Mouse (Mus musculus) limb, embryonic 14.5 days (tissue): ENCODE data around the gene Grid2ip. TPM values are rescaled to one million over a fixed set of nuclear protein-coding genes. Genes with fewer than 3 reads are reported as not detected.

Source experiments
- ATAC-seq: fragments of 200-750 bp; cut with Nextera tagmentation; 2 replicates; pipeline ENCODE4 v1.8.0; 2017; ENCODE audit warnings: low read depth, moderate number of reproducible peaks, moderate TSS enrichment; ENCODE audit not compliant: low FRiP score
- DNase-seq: peaks from one replicate; pipeline ENCODE4 v3.0.0-alpha.2; 2015; ENCODE audit warnings: low spot score
- H3K27ac ChIP-seq: fragments of 300-500 bp; sonication (generic); replicated peaks from 2 replicates; pipeline ENCODE4 v1.5.1; 2014; ENCODE audit warnings: low read depth, mild to moderate bottlenecking, low read length, moderate library complexity, mixed read lengths
- H3K27me3 ChIP-seq: fragments of 300-500 bp; sonication (generic); 2 replicates; pipeline ENCODE4 v1.6.1; 2014; ENCODE audit warnings: low read length, mixed read lengths; ENCODE audit not compliant: control insufficient read depth, insufficient read depth
- H3K36me3 ChIP-seq: fragments of 300-500 bp; sonication (generic); 2 replicates; pipeline ENCODE4 v1.6.1; 2014; ENCODE audit warnings: mild to moderate bottlenecking, low read length, moderate library complexity, mixed read lengths; ENCODE audit not compliant: control insufficient read depth, insufficient read depth
- H3K4me1 ChIP-seq: fragments of 300-500 bp; sonication (generic); 2 replicates; pipeline ENCODE4 v1.6.1; 2014; ENCODE audit warnings: antibody characterized with exemption, low read length, mixed read lengths; ENCODE audit not compliant: control insufficient read depth, insufficient read depth
- H3K4me2 ChIP-seq: fragments of 300-500 bp; sonication (generic); replicated peaks from 2 replicates; pipeline ENCODE4 v1.6.1; 2014; ENCODE audit warnings: low read depth, mild to moderate bottlenecking, low read length, moderate library complexity; ENCODE audit not compliant: severe bottlenecking
- H3K4me3 ChIP-seq: fragments of 300-500 bp; sonication (generic); replicated peaks from 2 replicates; pipeline ENCODE4 v1.5.1; 2014; ENCODE audit warnings: low read length
- H3K9ac ChIP-seq: fragments of 300-500 bp; sonication (generic); 2 replicates; pipeline ENCODE4 v1.6.1; 2014; ENCODE audit warnings: mild to moderate bottlenecking, low read depth, low read length, moderate library complexity; ENCODE audit not compliant: severe bottlenecking
- H3K9me3 ChIP-seq: fragments of 300-500 bp; sonication (generic); 2 replicates; pipeline ENCODE4 v1.6.1; 2016; ENCODE audit warnings: low read length; ENCODE audit not compliant: control insufficient read depth
- POLR2A ChIP-seq: fragments of 200-500 bp; IDR thresholded peaks from 2 replicates; pipeline ENCODE4 v1.8.0; 2012; ENCODE audit warnings: inconsistent platforms, mild to moderate bottlenecking, moderate library complexity, borderline replicate concordance; ENCODE audit not compliant: insufficient read depth, insufficient read length; ENCODE audit errors: extremely low read depth
- WGBS: fragments of 180-500 bp; shearing (Covaris S2); extraction: QIAGEN DNeasy Blood & Tissue Kit; methylation state at CpG from one replicate; pipeline ENCODE4 v1.1.7; 2014; 5-methylcytosine and 5-hydroxymethylcytosine counted together
- polyA plus RNA-seq, 2 experiments: library from polyadenylated mRNA; depleted of rRNA in 1 of 2; stranded (reverse) in 1 of 2; unstranded in 1 of 2; fragments of >200 nt; fragmentation: Nextera tagmentation in 1 of 2; extraction: Ambion mirVana in 1 of 2; gene quantifications; 2 replicates each; pipeline versions ENCODE4 v1.2.1 to v1.2.3; 2012 to 2014

Gene Grid2ip
- polyA plus RNA-seq, 2 experiments = 0.89 to 1.5 TPM

DNA sequence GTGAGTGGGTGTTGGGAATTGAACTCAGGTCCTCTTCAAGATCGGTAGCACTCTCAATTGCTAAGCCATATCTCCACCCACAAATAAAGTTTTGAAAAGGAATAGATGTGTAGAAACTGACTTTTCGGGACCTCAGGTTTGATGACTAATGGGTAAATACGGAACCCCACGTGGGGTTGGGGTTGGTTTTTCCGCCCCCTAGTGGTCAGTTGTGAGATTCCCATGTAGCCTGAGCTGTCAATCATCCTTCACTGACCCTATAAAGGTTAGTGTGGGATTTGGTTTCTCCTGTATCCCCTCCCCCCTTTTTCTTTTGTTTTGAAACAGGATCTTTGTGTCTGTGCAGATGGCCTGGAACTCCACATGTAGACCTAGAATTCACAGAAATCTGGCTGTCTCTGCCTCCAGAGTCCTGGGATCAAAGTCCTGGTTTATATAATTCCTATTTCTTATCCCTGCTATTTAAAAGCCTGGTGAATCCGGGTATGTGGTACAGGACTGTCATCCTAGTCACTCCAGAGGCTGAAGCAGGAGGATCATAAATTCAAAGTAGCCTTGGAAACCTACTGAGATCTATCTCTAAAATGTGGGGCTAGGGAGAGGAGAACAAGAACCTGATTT lies 66.9 kb downstream of the Grid2ip start:
- Histone ChIP-seq H3K4me3 (no peak overlapping the region), H3K9ac (no peak overlapping the region), H3K27ac (no peak overlapping the region), H3K36me3 (peaks cover 39% of the 10 kb centered on the region), H3K4me2 (no peak overlapping the region), H3K9me3 (no peaks in the 10 kb centered on the region), H3K4me1 (no peaks in the 10 kb centered on the region), H3K27me3 (no peaks in the 10 kb centered on the region)
- ATAC-seq (peak; percentile 62), DNase-seq (peak; percentile 65)
- no peak for TF ChIP-seq POLR2A
- 30% methylated on average over 6 of the region's 6 CpGs for WGBS

DNA sequence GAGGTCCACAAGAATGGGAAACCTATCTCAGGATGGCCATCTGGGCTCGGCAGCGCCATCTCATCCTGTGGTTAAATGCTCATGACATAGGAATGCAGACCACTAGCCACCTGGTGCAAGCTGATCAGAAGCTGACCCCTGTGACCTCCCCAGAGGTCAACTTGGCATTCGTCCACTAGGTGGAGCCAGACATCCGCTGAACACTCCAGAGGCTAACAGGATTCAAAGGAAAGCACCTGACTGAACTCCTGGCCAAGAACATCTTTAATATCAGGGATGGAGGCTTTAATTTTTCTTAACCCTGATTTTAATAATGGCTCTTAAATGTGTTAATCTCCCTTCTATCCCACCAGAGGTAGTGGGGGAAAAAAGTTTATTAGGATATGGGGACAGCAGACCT lies 77.3 kb downstream of the Grid2ip start:
- WGBS = 2% methylated on average over 4 of the region's 4 CpGs
- Histone ChIP-seq H3K27me3 (no peaks in the 10 kb centered on the region), H3K9ac (no peak overlapping the region), H3K9me3 (no peaks in the 10 kb centered on the region), H3K36me3 (no peaks in the 10 kb centered on the region), H3K4me3 (no peak overlapping the region), H3K27ac (no peak overlapping the region), H3K4me1 (no peaks in the 10 kb centered on the region), H3K4me2 (no peak overlapping the region)
- DNase-seq = peak; percentile 42
- no peak for TF ChIP-seq POLR2A
- ATAC-seq = peak; percentile 44; the same call in 1 of the 2 replicates

GRCm38 (mm10) chr5:143441298-143441697 lies 84.2 kb downstream of the Grid2ip start:
- Histone ChIP-seq H3K4me1 (no peaks in the 10 kb centered on the region), H3K36me3 (no peaks in the 10 kb centered on the region), H3K4me2 (no peak overlapping the region), H3K9me3 (no peaks in the 10 kb centered on the region), H3K27me3 (no peaks in the 10 kb centered on the region), H3K4me3 (no peak overlapping the region), H3K9ac (no peak overlapping the region), H3K27ac (no peak overlapping the region)
- DNase-seq (no peak), ATAC-seq (no peak)
- 71% methylated on average over 3 of the region's 3 CpGs for WGBS
- no peak for TF ChIP-seq POLR2A

- Histone ChIP-seq H3K4me2 (no peak overlapping the region), H3K36me3 (no peaks in the 10 kb centered on the region), H3K4me3 (no peak overlapping the region), H3K9me3 (no peaks in the 10 kb centered on the region), H3K4me1 (no peaks in the 10 kb centered on the region), H3K27me3 (no peaks in the 10 kb centered on the region), H3K27ac (no peak overlapping the region), H3K9ac (no peak overlapping the region)
- 83% methylated on average over 12 of the region's 12 CpGs for WGBS
- ATAC-seq = no peak
- no peak for TF ChIP-seq POLR2A
- DNase-seq = no peak
Measured at GRCm38 (mm10) chr5:143441753-143442152, 84.6 kb downstream of the Grid2ip start.

Other genes starting within 250 kb of the Grid2ip start
- gene Rnf216, start 244.3 kb upstream of the Grid2ip start, polyA plus RNA-seq (2012; rRNA removed) = 41.5 and 47.3 TPM in 2 replicates
- 34.2 and 35.1 TPM in 2 replicates for gene Rnf216, start 244.3 kb upstream of the Grid2ip start, polyA plus RNA-seq (2014; fragmentation: Nextera tagmentation; extraction: Ambion mirVana)
- gene Olfr718-ps1, start 209.8 kb upstream of the Grid2ip start, polyA plus RNA-seq (2012; rRNA removed) = not detected in 2 replicates
- gene Olfr718-ps1, start 209.8 kb upstream of the Grid2ip start, polyA plus RNA-seq (2014; fragmentation: Nextera tagmentation; extraction: Ambion mirVana) = not detected in 2 replicates
- gene Rbak, start 176.6 kb upstream of the Grid2ip start, polyA plus RNA-seq (2012; rRNA removed) = 21.0 TPM in 2 replicates
- 8.8 and 12.6 TPM in 2 replicates for gene Rbak, start 176.6 kb upstream of the Grid2ip start, polyA plus RNA-seq (2014; fragmentation: Nextera tagmentation; extraction: Ambion mirVana)
- not detected in 2 replicates for gene Spdye4b, start 176.3 kb upstream of the Grid2ip start, polyA plus RNA-seq (2012; rRNA removed)
- not detected in 2 replicates for gene Spdye4b, start 176.3 kb upstream of the Grid2ip start, polyA plus RNA-seq (2014; fragmentation: Nextera tagmentation; extraction: Ambion mirVana)
- not detected in 2 replicates for gene Spdye4a, start 130.4 kb upstream of the Grid2ip start, polyA plus RNA-seq (2012; rRNA removed)
- not detected in 2 replicates for gene Spdye4a, start 130.4 kb upstream of the Grid2ip start, polyA plus RNA-seq (2014; fragmentation: Nextera tagmentation; extraction: Ambion mirVana)
- gene Zfp12, start 122.2 kb upstream of the Grid2ip start, polyA plus RNA-seq (2012; rRNA removed) = 25.2 and 30.9 TPM in 2 replicates
- 19.1 and 22.2 TPM in 2 replicates for gene Zfp12, start 122.2 kb upstream of the Grid2ip start, polyA plus RNA-seq (2014; fragmentation: Nextera tagmentation; extraction: Ambion mirVana)
- gene Zfp316, start 87.3 kb upstream of the Grid2ip start, polyA plus RNA-seq (2012; rRNA removed) = 9.1 and 12.2 TPM in 2 replicates
- 2.8 and 4.1 TPM in 2 replicates for gene Zfp316, start 87.3 kb upstream of the Grid2ip start, polyA plus RNA-seq (2014; fragmentation: Nextera tagmentation; extraction: Ambion mirVana)
- 9.1 and 11.4 TPM in 2 replicates for gene Zfp853, start 63.7 kb upstream of the Grid2ip start, polyA plus RNA-seq (2012; rRNA removed)
- gene Zfp853, start 63.7 kb upstream of the Grid2ip start, polyA plus RNA-seq (2014; fragmentation: Nextera tagmentation; extraction: Ambion mirVana) = 0.26 and 0.35 TPM in 2 replicates
- 25.2 and 35.2 TPM in 2 replicates for gene E130309D02Rik, start 42.0 kb upstream of the Grid2ip start, polyA plus RNA-seq (2012; rRNA removed)
- 29.2 and 33.3 TPM in 2 replicates for gene E130309D02Rik, start 42.0 kb upstream of the Grid2ip start, polyA plus RNA-seq (2014; fragmentation: Nextera tagmentation; extraction: Ambion mirVana)
- gene Zdhhc4, start 28.1 kb upstream of the Grid2ip start, polyA plus RNA-seq (2012; rRNA removed) = 67.2 and 92.8 TPM in 2 replicates
- gene Zdhhc4, start 28.1 kb upstream of the Grid2ip start, polyA plus RNA-seq (2014; fragmentation: Nextera tagmentation; extraction: Ambion mirVana) = 85.2 and 86.3 TPM in 2 replicates
- 189 and 268 TPM in 2 replicates for gene Kdelr2, start 46.5 kb downstream of the Grid2ip start, polyA plus RNA-seq (2012; rRNA removed)
- 463 and 493 TPM in 2 replicates for gene Kdelr2, start 46.5 kb downstream of the Grid2ip start, polyA plus RNA-seq (2014; fragmentation: Nextera tagmentation; extraction: Ambion mirVana)
- 7.9 and 9.8 TPM in 2 replicates for gene Daglb, start 107.2 kb downstream of the Grid2ip start, polyA plus RNA-seq (2012; rRNA removed)
- gene Daglb, start 107.2 kb downstream of the Grid2ip start, polyA plus RNA-seq (2014; fragmentation: Nextera tagmentation; extraction: Ambion mirVana) = 7.3 and 8.3 TPM in 2 replicates
- gene Rac1, start 170.7 kb downstream of the Grid2ip start, polyA plus RNA-seq (2012; rRNA removed) = 461 and 513 TPM in 2 replicates
- 535 and 556 TPM in 2 replicates for gene Rac1, start 170.7 kb downstream of the Grid2ip start, polyA plus RNA-seq (2014; fragmentation: Nextera tagmentation; extraction: Ambion mirVana)